Mouse (Mus musculus) cerebellum, adult (tissue): ENCODE results near the gene Klhdc10.
A peak's percentile ranks its signal among the peaks of the same experiment; 100 is the strongest.

Source experiments
- ATAC-seq: cut with Nextera tagmentation; 2 replicates; pipeline ENCODE4 v1.9.2; 2017; ENCODE audit warnings: mild to moderate bottlenecking, moderate library complexity, mixed read lengths; ENCODE audit not compliant: insufficient number of reproducible peaks, low FRiP score, low TSS enrichment

The Klhdc10 gene

DNA sequence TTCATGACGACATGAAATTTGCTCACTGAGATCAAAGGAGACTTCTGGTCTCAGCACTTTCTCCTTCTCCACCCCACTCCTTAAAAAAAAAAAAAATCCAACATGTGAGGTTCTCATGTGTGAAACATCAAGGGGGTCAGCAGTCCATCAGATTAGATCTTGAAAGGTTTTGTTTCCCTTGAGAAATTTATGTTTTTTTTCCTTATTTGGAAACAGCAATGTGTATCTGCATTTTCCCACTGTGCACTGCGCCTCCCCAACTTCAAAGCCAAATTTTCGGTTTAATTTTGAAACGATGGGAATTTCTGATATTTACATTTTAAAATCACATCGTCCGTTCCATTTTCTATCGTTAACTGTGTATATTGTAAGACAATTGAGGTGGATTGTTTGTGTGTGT, 952 bp upstream of the Klhdc10 start:
- ATAC-seq = no peak

DNA sequence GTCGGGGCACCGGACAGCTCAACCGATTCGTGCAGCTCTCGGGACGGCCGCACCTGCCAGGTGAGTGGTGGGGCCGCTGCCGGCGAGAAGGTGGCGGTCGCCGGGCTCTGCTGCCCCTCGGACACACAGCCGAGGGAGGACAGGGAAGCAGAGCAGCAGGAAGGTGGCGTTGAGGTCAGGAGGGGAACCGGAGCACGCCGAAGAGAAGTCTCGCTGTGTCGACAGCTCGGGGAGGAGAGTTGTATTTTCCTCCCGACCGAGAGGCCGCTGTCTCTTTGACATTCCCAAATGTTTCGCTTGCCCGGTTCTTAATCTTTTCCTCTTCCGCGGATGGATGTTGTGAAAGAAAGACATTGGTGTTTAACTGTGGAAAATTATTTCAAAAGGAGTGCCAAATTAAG, 423 bp downstream of the Klhdc10 start:
- ATAC-seq = no peak; the same call in 1 of the 2 replicates

DNA sequence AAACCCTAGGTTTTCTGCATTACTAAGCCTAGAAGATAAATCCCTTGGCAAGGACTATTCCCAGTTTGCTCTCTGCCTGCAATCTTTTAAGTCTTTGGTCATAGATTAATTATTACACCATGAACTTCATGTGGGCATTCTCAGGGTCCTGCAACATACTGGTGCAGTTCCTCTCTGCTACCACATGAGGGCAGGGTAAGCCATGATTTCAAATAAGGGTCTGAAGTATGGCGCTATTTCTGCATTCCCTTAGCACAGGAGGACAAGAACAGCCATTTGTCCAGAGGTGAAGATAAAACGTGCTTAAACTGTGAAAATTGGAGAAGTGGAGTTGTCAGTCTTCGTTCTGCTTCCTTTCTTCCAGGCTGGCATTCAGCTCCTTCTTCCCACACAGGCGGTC, 1.8 kb downstream of the Klhdc10 start:
- ATAC-seq = no peak

DNA sequence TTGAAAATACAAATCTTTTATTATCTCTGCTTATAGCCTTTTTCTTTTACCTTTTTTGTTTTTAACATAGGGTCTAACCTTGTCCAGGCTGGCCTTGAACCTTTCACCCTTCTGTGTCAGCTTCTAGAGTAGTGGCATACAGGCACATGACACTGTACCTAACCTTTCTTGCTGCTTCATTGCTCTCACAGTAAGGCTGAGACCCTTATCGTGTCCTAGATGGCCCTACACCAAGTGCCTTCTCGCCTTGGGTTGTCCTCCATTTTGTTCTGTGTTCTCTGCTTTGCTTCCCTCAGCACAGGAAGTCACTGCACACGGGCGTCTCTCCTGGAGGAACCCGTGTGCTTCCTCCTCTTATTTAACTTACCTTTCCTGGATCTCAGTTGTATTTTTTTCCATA, 3.0 kb downstream of the Klhdc10 start:
- no peak for ATAC-seq

DNA sequence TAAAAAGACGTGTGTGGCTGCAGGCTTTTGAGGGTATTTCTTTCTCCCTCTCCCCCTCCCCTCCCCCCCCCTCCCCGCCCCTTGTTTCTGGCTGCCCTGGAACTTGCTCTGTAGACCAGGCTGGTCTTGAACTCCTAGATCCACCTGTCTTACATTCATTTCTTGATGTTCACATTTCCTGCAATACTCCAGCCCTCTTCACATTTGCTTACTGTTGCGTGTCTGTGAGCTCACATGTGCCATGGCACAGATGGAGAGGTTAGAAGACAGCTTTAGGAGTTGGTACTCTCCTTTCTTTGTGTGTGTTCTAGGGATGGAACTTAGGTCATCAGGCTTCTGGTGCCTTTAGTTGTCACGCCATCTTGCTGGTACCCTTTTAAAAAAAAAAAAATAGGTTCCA, 6.6 kb downstream of the Klhdc10 start:
- ATAC-seq = no peak

DNA sequence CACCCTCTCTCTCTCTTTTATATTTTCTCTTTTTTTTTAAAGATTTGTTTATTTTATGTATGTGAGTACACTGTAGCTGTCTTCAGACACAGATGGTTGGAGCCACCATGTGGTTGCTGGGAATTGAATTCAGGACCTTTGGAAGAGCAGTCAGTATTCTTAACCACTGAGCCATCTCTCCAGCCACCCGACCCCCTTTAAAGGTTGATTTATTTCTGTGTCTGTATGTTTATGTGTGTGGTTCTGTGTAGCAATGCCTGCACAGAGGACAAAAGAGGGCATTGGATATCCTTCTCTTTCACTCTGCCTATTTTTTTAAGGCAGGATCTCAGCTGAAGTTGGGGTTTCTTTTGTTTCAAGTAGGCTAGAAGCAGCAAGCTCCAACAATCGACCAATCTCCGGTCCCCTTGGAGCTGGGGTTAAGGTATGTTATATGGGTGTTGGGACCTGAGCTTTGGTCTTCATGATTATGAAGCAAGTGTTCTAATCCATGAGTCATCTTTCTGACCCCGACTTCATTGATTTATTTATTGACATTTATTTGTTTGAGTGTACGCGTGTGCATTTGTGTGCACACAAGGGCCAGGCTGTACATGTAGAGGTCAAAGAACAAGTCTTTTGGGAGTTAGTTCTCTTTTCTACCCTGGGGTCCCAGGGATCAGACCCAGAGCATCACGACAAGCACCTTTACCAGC, 7.9 kb downstream of the Klhdc10 start:
- no peak for ATAC-seq

DNA sequence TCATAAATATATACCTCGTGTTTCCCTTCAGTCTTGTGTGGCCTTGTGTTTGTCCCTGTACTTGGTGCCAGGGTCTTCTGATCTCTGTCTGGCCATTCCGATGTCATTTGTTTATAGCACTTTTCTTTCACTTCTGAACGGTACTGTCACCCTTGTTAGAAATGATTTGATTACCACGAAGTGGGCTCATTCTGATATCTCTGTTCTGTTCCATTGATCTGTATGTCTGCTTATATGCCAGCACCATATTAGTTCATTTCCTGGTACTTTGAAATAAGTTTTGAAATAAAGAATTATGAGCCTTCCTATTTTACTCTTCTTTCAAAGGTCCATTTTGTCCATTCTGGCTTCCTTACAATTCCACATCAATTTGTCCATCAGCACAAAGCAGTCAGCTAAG, 9.6 kb downstream of the Klhdc10 start:
- ATAC-seq = no peak

DNA sequence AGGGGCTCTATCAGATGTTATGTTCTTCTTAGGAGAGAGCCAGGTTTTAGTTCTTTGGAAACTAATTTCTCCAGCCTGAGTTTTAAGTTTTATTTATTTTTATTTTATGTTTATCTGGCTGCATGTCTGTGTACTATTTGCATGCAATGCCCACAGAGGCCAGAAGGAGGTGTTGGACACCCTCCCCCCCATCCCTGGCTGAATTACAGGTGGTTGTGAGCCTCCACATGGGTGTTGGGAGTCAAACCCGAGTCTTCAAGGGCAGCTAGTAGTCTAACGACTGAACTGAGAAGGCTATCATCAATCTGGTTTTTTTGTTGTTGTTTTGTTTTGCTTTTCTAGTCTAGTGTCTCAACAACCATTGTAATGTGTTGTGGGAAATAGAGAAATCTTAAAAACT, 14.5 kb downstream of the Klhdc10 start:
- ATAC-seq = no peak

DNA sequence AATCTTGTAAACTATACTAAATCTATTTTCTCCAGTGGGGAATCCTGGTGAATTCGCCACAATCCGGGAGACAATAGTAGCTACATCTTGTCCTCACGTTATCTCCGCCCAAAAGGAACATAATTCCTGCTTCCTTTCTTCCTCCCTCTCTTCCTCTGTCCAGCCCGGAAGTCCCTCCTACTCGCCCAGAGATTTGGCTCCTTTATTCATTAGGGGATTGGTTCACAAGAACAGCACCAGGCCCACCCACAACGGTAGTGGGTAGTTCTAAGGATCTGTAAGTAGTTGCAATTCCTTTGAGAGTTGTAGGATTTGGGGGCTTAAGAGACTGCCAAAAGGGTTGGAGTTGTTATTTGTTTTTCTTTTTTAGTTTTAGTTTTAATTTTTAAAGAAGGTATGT, 15.1 kb downstream of the Klhdc10 start:
- ATAC-seq = no peak

DNA sequence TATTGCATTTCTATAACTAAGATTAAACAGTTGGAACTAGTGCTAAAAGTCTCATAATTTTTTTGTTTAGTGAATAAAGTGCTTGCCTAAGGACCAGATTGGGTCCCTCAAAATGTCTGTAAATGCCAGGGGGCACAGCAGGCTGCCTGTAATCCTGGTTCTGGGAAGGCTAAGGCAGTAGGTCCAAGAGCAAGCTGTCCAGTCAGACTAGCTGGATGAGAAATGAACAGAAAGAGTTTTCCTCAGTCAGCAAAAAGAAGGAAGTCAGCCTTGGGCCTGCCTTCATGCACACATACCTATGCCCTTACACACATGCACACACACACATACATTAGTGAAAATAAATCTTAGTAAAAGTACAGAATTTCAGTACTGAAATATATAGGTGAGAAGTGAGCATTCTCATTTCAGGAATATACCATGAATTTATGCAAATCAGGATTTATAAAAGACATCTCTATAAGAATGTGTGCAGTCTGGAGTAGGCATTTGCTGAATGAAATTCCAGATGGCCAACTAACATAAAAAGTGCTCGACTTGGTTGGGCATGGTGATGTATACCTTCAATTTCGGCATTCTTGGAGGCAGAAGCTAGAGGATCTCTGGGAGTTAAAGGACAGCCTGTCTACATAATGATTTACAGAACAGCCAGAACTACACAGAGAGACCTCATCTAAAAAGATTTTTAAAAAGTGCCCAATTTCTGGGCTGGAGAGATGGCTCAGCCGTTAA, 31.0 kb downstream of the Klhdc10 start:
- no peak for ATAC-seq

DNA sequence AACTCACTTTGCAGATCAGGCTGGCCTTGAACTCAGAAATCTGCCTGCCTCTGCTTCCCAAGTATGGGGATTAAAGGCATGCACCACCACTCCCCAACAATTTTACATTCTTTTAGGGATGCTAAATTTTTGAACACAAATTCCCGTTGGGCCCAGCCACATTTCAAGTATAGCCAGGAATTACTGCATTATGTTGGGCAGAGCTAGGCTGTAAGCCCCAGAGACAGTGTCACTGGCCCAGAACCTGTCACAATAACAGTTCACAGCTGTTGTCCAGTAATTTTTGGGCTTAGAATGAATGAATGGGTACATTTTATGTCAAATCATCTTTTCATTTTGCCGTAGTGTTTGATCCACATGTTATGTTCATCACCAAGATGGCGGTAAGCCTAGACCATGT, 34.8 kb downstream of the Klhdc10 start:
- ATAC-seq = no peak

DNA sequence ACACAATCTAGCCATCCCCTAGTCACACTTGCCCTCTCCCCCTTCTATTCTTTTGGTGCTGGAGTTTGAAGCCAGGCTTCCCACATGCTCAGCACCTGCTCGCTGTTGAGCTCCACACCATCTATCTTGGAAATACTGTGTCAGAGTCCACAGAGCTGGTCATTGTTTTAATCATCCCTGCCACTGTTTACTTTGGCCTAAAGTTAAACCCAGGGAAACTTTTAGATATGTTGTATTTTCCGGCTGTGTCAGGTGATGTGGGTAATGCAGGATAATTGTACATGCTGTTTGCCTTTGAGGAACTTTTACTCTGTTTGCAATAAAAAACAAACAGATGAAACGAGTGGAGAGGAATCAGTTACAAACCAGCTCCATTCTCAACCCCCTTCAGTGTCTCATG, 35.4 kb downstream of the Klhdc10 start:
- no peak for ATAC-seq

DNA sequence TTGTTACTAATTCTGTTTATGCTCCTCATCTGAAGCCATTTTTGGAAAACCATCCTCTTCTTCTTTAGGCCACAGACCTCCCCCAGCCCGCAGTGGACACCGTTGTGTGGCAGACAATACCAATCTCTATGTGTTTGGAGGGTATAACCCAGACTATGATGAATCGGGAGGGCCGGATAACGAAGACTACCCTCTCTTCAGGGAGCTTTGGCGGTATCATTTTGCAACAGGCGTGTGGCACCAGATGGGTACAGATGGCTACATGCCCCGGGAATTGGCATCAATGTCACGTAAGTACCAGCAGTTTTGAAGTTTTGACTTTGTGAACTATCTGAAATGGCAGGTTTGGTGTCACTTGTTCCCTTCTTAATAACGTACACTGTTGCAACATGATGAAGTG, 37.9 kb downstream of the Klhdc10 start:
- ATAC-seq = no peak

DNA sequence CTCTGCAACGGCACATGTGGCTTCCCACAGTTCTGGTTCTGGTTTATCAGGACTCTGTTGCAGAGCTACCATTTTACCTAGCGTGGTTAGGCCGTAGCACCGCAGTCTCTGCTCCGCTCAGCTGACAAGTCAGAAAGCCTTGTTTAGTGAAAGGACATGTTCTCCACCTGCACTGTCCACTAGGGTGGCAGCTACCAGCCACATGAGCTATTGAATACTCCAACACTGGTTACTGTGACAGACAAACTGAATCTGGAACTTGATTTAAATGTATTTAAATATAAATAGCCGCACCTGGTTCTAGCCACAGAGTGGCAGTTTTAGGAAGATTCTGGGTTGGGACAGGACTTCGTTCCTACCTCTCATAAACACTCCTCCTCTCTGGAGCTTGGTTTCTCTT, 55.3 kb downstream of the Klhdc10 start:
- no peak for ATAC-seq

DNA sequence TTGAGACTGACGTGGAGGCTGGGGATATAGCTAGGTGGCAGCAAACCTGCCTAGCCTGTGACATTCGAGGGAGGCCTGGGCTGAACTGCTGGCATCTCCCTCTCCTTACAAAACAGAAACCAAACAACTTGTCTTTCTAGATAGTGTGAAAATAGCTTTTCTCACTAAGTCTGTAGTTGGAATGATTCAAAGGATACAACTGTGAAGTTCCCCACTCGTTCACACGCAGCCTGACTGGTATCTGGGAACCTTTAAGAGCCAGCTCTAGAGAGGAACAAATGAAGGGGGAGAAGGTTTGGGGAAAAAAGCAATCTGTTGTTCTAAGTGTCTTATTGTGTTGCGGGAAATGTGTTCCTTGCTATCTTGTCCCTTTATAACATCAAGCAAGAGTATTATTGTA, 57.0 kb downstream of the Klhdc10 start:
- ATAC-seq = no peak

DNA sequence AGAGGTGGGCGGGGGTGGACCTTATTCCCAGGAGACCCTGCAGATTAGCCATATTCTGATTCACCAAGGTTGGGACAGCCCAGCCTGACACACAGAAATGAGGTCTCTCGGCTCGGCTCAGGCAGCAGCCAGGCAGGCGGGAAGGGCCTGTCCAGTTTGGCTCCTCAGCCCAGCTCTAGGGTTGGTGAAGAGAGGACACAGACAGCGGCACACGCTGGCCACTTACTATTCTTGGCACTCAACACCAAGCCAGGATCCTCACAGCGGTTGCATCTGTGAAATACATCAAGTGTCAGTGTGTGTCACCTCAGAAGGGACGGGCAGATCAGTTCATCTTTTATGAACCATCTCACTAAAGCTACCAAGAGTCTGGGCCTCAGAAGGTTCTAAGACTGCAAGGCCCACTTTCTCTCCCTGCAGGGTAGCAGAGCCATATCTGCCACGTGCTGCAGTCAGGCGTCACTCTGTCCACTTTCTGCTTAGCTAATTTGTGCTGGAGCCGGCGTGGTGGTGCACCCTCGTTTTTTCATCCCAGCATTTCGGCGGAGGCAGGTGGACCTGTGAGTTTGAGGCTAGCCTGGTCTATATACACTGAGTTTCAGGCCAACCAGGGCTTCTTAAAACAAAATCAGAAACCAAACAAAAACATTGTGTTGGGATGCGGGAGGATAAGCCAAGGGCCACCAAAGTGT, 57.5 kb downstream of the Klhdc10 start:
- ATAC-seq = no peak

DNA sequence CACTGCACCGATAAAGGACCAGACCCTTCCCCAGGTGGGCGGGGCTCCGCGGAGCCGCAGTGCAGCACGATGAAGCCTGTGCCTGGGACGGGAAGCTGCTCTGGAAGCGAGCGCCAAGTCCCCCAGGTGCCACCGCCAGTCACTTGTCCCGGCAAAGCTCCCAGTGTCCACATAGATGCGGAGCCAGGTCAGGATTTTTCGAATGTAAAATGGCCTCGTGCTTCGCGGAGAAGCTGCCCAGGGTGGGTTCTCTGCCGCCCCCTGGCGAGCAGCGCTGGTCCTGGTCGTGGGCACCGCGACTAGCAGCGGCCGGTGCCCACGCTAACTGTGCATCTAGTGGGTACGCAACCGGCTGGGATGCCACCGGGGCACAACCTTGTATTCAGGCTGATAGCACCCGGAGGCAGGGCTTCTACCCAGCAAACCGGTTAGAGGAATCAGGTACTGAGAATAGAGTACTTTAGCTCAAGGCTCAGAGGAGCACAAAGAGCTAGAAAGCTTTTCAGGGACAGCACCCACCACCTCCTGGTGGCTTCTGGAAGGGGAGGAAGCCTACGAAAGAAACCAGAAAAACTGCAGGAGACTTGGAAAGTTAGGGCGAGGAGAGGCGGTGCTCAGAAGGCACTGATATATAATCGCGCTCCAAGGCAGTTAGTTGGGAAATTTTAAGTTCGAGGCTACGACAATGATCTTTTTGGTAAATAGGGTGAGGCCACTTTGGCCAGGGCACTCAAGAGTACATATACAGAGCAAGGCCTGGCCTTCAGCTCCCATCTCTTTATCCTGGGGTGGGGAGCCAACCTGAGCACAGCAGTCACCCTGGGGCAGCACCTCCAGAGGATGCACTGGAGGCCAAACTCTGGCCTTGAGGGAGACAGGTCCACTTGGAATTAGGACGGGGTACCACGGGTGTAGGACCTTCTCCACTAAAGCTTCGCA, 58.4 kb downstream of the Klhdc10 start:
- ATAC-seq = peak; percentile 13

DNA sequence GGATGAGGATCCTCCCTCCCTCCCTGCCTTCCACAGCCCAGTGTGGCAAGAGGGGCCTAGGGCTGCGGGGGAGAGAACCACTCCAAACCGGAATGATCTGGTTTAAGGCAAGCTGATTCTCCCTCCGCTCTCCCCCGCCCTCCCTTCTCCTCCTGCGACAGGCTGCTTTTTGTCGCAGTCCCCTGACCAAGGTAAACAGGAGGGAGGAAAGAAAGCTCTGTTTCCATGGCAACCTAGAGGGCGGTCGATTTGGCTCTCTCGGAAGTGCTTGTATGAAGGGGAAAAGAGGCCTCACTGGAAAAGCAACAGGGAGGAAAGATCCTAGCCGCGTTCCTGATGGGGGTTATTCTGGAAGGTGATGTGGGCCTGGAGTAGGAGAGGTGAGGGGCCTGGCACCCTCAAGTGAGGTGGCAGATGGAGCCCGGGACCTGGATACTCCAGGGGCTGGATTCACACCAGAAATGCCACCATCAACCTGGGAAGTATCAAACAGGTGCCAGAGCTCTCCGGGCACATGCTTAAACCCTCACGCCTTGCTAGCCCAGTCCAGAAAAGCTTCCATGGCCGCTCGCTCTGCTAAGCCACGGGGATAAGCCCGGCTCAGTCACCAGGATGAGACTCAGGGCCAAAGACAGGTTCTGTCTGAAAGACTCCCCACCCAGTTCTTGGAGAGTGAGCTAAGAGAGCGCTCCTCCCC, 59.2 kb downstream of the Klhdc10 start:
- ATAC-seq = peak; percentile 75

DNA sequence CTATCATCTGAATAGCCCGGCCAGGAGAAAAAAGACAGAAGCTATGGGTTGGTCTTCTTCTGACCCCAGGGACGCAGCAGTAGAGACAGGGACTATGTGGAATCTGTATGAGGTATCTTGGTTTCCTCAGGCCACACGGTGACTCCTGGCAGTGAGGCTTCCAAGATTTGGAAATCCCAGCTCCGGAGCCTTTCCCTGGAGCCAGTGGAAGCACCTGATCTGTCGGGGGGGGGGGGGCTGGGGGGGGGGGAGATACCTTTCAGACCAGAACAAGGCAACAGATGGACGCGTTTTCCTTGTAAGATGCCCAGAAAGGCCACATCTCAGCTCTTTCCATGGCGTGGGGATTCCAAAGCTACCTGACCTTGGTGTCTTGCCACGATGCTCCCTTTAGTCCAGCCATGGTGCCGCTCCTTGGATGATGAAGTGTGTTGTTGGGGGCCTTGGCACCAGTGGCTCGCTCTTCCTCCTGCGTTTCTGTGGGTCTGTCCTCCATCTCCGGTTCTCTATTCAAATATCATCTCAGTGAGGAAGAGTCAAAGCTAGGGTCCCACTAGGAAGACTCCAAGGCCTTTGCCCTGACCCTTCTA, 60.2 kb downstream of the Klhdc10 start:
- ATAC-seq = no peak

DNA sequence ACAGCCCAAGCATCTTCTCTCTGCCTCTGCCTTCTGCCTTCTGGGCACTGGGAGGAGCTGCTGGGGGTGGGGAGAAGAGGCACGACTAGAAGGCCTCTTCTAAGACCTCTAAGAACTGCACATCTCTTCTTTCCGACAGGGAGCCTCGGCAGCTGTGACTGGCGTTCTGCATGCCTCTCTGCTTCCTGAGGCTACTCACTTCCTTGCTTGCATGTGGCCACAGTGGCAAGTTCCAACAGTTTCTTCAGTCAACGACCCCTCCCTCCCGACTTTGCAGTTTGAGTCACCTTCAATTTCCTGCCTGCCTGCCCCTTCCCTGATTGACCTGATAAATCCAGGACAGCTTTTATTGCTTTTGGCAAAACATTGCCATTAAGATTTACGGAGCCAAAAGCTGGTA, 61.2 kb downstream of the Klhdc10 start:
- ATAC-seq = no peak
